Mouse (Mus musculus): ENCODE data around the gene Nacc2. TPM values are rescaled to one million over a fixed set of nuclear protein-coding genes. Genes with fewer than 3 reads are reported as not detected.
A peak's percentile ranks its signal among the peaks of the same experiment; 100 is the strongest.

Gene Nacc2
- total RNA-seq, 2 experiments from 2014 or later: 10.8 to 11.2 TPM

DNA sequence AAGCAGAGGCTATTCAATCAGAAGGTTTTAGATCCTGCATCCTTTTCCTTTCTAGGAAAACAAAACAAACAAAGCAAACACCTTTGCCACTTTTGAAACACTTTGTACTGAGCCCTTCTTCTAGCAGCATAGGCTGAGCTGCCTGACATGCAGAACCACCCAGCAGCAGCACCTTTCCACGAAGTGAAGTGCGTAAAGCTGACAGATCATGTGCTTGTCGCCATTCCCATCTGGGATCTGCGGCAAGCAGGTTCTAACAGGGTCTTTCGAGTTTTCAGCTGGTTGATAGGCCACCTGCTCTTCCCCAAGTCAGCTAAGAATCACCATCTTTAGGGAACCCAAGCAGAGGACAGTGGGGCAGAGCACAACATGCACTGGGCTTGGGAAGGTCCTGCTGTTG is 66.8 kb downstream of the Nacc2 start:
- no peak for DNase-seq (ENCODE audit: low spot score in 2 of 2)

DNA sequence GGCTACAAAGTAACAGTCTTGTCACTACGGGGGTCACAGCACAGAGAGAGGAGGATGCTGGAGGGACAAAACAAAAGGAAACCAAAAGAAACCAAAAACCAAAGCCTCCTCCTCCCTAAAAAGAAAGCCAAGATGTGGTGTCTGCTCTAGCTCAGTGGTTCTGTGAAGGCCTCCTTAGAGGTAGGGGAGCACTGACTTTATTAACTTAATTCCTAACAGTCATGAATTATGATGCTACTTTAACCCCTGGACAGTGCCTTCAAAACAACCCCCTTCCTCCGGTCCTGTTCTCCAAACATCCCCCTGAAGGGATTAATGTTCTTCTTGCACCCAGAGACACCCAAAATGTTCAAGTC is 67.3 kb downstream of the Nacc2 start:
- DNase-seq (ENCODE audit: low spot score in 2 of 2): no peak

DNA sequence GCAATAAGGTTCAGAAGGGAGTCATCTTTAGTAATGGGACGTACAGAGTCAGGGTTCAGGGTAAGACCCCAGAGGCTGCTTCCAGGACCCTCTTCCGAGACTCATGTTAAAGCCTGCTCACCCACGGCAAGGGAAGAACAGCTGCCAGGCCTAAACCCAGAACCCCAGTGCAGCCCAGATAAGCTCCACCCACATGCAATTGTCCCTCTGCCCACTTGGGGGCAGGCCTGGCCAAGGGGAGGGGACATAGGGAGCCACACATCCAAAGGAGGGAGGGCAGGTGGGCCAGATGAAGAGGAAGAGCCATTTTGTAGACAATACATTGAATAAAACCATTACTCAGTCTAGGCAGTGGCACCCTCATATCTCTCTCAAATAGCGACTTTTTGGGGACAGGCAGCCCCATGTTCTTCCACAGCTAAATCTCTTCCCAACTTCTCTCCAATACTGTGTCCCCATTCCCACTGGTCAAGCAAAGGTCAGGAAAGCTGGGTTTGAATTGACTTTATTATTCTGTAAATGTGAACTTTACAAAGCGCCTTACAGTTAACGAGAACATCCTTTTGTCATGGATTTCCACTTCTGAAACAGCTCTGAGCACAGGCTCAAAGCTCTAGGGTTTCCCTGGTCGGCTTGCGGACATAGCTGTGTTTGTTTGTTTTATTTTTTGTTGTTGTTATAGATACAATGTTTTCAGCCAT is 67.8 kb downstream of the Nacc2 start:
- DNase-seq (ENCODE audit: low spot score in 2 of 2): peak; percentile 45 to 65

DNA sequence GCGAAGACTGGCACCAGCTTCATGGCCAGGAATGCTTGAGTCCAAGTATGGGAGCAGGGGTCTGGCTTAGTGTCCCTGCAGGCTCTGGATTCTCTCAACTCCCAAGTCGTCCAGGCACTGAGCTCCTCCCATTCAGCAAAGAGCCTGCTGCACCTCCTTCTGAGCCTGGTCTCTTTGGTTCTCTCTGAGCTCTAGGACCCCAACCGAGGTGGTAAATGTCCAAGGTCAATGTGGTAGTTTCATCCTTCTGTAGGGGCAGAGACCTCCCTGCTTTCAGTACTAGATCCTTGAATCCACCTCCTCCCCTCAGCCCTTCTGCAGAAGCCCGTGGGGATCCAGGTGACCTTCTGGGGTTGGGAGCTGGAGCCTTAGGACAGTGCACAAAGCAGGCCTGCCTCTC is 70.2 kb downstream of the Nacc2 start:
- no peak for DNase-seq (ENCODE audit: low spot score in 2 of 2)

DNA sequence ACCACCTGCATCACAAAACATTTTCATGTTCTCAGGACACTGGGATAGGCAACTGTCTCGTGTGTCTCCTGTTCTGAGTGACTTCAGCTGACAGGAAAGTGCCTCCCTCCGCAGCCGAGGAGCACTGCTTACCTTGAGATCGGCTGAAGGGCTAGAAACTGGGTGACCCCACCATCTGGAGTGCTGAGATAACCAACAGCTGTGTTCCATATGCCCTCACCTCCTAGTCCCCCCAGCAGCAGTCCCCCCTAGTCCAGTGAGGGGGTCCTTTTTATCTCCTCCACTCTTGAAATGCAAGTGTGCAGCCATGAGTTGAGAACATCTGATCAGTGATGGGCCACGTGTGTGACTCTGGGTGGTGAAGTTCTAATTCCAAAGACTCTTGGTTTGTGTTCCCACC is 74.2 kb downstream of the Nacc2 start:
- DNase-seq (ENCODE audit: low spot score in 2 of 2): no peak

DNA sequence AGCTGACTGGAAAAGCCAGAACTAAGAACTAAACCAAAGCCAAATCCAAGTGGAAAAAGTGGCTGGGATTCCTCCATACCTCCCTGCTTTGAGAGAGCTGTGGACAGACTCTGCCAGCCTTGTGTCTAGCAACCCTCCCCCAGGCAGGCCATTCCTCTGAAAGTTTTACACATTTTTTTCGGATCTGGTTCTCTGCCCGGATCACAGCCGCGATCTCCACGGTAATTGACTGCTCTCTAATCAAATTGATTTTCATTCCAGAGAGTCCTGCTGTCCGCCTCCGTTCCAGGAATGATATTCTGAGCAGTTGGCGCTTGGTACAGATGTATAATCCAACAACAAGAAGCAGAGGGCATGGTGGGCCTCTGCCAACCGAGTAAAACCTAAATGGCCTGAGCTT is 78.8 kb downstream of the Nacc2 start:
- no peak for DNase-seq (ENCODE audit: low spot score in 2 of 2)

DNA sequence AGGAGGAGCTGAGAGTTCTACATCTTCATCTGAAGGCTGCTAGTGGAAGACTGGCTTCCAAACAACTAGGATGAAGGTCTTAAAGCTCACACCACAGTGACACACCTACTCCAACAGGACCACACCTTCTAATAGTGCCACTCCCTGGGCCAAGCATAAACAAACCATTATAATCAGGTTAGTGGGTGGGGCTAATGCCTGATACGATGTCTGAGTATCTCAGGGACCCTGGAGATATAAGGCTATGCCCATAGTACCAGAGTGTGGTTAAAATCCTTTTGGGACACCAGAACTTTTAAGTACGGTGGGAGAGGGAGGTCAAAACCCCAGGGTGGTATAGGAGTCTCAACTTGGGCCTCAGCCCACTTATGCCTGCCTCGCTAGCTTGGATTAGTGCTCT is 80.4 kb downstream of the Nacc2 start:
- DNase-seq (ENCODE audit: low spot score in 2 of 2): no peak

DNA sequence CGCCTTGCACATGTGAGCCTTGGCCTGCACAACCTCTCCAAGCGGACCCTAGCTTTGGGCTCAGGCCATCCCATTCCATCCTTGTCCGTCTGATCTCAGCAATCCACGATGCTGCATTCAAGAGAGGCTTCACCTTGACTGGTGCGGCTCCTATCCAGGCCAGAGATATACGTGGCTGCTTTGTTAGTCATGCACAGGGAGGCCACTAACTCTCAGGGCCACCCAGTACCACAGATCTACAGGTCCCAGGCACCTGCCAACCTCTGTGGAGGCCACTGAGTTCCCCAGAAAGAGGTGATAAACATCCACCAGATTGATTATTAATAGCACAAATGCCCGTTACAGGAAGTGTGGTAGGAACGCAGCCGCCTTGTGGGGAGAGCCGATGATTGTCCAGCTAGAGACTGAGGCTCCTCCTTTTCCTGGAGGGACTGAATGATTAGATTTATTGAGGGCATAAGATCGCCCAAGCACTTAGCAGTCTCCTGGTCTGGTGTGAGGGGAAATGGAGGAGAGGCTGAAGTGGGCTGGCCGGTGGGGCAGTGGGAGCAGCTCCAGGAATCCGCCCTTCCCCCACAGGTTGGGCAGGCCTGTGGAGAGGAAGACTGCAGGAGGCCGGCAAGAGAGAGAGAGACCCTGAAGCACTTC is 81.7 kb downstream of the Nacc2 start:
- no peak for DNase-seq (ENCODE audit: low spot score in 2 of 2)

DNA sequence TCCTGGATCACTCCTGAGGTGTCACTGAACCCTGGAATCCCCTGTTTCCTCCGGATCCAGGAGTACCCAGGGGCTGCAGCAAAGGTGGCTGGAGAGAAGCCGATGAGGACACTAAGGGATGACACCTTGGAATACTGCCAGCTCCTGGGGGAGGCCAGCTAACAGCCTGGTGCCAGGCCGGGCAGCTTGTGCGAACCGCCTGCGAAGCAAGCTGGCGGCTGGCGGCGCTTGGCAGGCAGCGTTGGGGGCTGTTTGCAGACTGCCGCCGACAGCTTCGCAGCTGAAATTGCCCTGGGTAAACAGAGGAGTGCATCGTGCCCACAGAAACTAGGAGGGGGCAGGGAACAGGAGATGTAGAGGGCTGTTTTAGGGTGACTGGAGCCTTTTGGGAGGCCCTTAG is 83.1 kb downstream of the Nacc2 start:
- DNase-seq (ENCODE audit: low spot score in 2 of 2): peak in 1 of 2 experiments; percentile 43

DNA sequence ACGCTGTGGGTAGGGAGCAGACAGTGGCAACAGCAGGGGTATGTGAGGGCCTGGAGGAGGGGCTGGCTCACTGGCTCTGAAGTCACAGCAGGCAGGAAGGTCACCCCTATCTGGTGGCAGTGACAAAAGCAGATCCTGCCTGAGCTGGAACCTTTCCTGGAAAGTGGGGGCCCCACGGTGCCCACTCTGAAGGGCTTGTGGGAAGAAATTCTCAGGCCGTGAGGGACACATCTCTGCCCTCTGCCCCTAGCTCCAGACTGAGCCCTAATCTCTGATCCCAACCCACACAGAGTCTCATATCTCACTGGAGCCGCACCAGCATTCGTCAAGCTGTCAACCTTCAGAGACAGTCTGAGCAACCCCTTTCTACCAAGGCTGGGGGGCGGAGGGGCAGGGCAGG is 85.6 kb downstream of the Nacc2 start:
- no peak for DNase-seq (ENCODE audit: low spot score in 2 of 2)

DNA sequence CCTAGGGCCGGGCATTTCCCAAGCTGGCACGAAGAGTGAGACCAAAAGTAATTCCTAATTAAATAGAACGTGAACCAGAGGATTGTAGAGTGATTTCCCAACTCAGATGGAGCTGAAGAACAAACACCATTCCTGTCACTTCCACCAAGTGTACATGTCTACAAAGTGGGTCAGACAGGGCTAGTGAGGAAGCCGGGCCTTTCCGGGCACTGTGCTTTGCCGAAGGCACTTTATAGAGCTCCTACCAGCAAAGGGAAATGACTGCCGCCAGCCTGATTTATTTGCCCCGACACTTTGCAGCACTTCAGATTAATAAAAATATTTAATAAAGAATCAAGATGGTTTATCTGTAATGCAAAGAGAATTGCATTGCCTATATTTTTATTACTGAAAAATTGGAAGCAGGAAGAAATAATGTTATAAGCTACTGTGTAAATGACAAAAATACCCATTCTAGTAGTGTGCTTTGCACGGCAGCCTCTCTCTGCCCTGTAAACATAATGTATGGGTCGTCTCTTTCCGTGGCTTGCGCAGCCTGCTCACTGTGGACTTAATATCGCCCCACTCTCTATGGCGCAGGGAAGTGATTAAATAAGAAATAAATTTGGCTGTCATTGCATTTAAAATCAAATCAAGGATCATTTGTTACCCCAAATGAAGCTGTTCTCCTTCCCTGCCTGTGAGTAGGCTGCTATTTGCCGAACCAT is 88.5 kb downstream of the Nacc2 start:
- no peak for DNase-seq (ENCODE audit: low spot score in 2 of 2)

DNA sequence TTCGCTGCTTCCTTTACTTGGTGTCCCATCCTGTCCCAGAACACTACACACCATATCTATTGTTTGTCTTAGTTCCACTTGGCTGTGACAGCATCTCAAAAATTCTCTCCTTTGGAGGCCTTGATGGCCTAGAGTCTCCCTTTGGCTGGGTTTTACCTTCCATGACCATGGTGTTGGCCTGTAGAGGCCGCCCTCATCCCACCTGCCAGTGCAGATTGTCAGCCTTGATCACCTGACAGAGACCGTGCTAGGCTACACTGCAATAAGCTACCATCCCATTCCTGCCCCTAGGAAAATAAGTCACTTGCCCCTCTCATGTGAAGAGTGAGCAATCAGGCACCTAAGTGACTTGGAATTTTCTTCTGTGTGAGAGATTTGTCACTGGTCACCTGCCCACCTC is 92.7 kb downstream of the Nacc2 start:
- no peak for DNase-seq (ENCODE audit: low spot score in 2 of 2)

DNA sequence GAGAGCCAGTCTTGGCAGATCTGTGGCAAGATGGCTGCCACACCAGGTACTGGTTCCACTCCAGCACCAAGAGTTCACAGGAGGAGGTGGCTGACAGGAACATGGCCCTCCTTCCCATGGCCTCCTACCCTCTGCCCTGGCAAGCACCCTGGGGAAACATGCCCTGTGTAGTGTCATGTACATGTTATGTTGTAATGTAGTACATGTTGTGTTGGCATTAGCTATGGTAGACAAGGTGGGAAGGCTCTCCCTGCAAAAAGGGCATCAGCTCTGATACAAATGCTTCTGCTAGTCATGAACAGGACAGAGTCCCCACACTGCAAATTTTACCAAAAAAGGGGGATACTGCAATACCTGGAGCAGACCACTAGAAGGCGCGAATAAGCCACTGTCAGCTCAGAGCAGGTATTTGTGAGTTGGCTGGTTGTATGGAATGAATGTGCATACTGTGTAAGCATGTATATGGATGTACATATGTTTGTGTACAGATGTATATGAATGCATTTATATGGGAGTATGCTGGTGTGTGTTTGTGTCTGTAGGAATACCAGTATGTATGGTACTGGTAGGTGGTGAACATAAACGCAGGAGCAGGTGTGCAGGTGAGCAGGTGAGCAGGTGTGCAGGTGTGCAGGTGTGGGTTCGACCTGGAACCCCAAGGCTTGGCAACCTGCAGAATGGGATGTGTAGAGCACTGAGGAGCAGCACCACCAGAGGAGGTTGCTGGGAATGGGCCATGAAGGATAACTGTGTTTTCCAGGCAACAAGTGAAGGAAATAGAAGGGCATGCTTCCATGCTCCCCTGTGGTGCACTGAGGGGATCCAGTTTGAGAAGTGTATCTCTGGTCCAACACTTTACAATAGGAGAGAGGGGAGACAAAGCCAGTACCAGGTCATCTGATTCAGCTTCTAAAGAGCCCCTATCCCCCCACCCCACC is 98.6 kb downstream of the Nacc2 start:
- no peak for DNase-seq (ENCODE audit: low spot score in 2 of 2)

DNA sequence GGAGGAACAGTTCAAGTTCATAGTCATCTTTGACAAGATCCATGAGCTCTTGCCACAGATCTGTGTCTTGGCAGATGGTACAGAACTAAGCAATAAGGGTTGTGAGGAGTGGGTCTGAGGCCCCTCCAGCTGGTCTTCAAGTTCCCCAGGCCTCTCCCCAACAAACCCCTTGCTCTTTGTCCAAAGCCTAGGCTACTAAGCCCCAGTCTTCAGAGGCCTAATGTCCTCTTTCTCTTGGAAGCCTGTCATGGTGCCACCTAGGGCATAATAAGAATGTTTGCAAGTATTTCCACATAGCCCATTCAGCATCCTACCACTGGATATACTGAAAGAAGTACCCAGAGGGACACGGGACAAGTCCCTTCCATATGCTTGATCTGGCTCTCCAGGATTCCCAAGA is 100.4 kb downstream of the Nacc2 start:
- DNase-seq (ENCODE audit: low spot score in 2 of 2): no peak

DNA sequence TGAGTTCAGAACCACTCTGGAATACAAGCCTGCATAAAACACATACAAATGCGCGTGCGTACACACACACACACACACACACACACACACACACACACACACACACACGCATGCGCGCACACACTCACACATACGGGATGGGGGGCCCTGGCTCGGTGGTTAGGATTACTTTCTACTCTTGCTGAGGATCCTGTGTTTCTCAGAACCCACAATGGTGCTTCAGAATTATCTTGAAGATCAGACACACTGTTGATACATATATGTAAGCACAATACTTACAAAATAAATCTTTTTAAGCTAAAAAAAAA is 100.8 kb downstream of the Nacc2 start:
- DNase-seq (ENCODE audit: low spot score in 2 of 2): no peak

DNA sequence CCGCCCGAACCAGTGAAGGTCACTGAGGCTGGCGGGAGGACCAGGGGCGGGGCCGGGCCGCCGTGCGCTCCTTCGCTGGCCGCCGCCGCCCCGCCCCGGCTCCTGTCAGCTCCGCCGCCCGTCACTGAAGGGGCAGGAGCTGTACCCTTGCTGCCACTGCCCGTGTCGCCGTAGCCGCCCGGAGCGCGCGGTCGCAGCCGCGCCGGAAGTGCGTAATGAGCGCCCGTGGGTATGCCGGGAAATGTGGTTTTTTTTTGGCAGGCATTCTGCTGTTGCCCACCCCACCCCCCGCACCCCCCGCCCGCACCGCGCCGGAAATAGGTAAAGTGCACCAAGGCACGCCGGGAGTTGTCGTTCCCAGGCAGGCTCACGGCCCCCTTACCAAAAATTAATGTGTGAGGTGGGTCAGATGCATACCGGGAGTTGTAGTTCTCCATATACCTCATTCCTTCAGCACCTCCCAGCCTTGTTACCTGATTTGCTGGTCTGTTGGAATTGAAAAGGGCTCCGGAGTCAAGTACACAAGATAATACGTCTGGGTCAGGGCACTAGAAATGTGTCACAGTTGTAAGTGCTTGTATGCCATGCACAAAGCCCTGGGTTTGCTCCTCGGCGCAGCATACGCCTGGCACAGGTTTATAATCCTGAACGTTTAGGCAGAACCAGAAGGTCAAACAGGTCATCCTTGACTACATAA is 101.3 kb downstream of the Nacc2 start, which contains the start of gene Ubac1:
TSS of gene Ubac1 (minus strand) at position 187 of the 697 bp plus-strand sequence.
- peak; percentile 65 to 86 for DNase-seq (ENCODE audit: low spot score in 2 of 2)

DNA sequence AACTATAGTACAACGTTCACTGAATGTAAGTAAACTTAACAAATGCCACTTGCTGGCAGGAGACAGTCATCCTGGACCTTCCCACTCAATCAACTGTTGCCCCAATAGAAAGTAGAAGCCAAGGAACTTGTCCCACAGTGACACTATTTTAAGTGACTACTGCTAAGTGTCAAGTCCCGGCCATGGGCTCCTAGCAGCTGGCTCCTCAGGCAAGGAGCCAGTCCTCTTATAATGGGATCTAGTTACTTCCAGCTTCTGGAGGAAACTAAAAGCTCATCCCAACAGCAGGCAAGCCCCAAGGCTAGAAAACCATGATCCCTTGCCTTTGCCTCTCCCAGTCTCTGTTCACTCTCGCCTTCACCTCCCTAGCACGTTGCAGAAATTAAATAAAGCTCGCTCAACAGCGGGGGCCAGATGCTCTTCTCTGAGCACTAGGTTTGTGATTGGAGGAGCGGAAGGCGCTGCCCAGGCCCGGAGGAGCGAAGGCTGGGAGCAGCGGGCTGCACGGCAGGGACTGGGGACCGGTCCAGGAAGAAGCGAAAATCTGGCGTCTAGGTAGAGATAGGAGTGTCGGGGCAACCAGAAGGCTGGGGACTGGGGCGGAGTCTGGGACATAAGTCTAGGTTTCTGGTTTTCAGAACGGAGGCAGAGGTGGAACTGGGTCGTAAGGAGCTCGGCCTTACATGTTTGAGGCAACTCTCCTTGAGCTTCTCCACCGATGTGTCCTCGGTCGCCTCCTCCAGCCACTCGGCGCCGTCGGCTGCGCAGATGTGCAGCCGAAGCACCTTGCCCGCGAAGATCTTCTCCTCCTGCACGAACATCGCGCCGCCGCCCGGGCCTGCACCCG is 102.1 kb downstream of the Nacc2 start:
- DNase-seq (ENCODE audit: low spot score in 2 of 2): peak in 1 of 2 experiments; percentile 61

DNA sequence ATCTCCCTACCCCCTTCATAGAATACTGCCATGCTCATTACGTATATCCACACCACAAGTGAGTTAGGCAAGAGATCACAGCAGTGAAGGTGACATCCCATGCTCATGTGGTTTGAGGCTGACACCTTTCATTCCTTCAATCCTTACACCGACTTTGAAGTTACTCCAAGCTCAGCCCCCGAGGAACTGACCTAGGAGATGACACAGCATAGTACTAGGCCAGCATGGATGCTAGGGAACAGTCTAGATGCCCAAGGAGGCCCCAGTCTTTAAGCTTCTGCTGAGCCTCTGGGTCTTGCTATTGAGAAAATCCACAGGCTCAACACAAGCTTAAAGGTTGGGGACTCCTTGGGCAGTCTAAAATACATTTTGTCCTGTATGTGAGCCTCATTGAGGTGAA is 103.1 kb downstream of the Nacc2 start:
- DNase-seq (ENCODE audit: low spot score in 2 of 2): no peak

DNA sequence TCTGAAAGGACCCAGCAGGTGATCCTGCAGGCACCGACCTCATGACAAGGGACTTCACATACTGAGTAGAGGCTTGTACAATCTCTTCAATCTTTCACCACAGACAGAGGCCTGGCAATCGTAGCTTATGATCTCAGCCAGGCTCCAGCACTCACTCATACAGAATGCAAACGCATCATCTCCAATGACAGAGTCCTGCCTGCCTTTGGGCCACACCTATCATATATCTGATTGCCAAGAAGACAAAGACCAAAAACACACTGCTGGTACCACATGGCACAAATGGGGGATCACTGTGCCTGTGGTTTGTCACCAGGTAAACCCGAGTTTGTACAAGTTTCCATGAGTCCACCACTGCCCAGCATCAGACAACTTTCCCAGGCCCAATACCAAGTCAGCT is 105.7 kb downstream of the Nacc2 start:
- DNase-seq (ENCODE audit: low spot score in 2 of 2): no peak

DNA sequence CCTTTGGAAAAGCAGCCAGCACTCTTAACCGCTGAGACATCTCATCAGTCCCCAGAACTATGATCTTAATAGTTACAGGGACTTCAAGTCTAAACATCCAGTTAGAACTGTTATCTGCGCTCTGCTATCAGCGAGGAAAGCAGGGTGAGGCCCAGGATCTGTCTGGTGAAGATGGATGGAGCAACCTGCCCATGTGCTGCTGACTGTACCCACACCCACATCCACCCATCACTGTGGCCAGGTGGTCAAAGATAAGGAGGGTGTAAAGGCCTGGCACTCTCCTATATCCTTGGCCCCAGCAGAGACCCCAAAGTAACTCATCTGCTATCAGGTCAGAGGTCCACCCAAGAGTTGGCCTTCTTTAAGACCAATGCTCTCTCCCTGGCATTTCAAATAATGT is 109.3 kb downstream of the Nacc2 start:
- no peak for DNase-seq (ENCODE audit: low spot score in 2 of 2)
